Mouse (Mus musculus) liver, embryonic 11.5 days (tissue): Measurements from ENCODE around the gene Stard3nl. TPM values are rescaled to one million over a fixed set of nuclear protein-coding genes. Genes with fewer than 3 reads are reported as not detected.
"Not testable (repeated sequence)": the region's sequence is repeated elsewhere in the genome, so short reads cannot be mapped to it uniquely, and the experiment has no call there.

ENCODE experiments used
- ATAC-seq: fragments of 200-750 bp; cut with Nextera tagmentation; replicated peaks from 2 replicates; pipeline ENCODE4 v1.8.0; 2017; ENCODE audit warnings: moderate number of reproducible peaks, mild to moderate bottlenecking, moderate TSS enrichment, moderate library complexity; ENCODE audit not compliant: low FRiP score
- DNase-seq: peaks from one replicate; pipeline ENCODE4 v3.0.0-alpha.2; 2017; ENCODE audit warnings: low spot score
- H3K27ac ChIP-seq: fragments of 300-500 bp; sonication (generic); 2 replicates; pipeline ENCODE4 v1.5.1; 2014; ENCODE audit warnings: mild to moderate bottlenecking, low read depth, low read length, control low read depth
- H3K27me3 ChIP-seq: fragments of 300-500 bp; sonication (generic); replicated peaks from 2 replicates; pipeline ENCODE4 v1.6.1; 2014; ENCODE audit warnings: low read length, mixed read lengths; ENCODE audit not compliant: control insufficient read depth, insufficient read depth
- H3K36me3 ChIP-seq: fragments of 300-500 bp; sonication (generic); 2 replicates; pipeline ENCODE4 v1.6.1; 2014; ENCODE audit warnings: mild to moderate bottlenecking, low read length, moderate library complexity, mixed read lengths; ENCODE audit not compliant: control insufficient read depth, insufficient read depth
- H3K4me1 ChIP-seq: fragments of 300-500 bp; sonication (generic); replicated peaks from 2 replicates; pipeline ENCODE4 v1.6.1; 2014; ENCODE audit warnings: low read length, mixed read lengths; ENCODE audit not compliant: control insufficient read depth, insufficient read depth
- H3K4me2 ChIP-seq: fragments of 300-500 bp; sonication (generic); 2 replicates; pipeline ENCODE4 v1.6.1; 2014; ENCODE audit warnings: mild to moderate bottlenecking, control low read depth, moderate library complexity
- H3K4me3 ChIP-seq: fragments of 300-500 bp; sonication (generic); 2 replicates; pipeline ENCODE4 v1.5.1; 2014; ENCODE audit warnings: low read depth, low read length, control low read depth
- H3K9ac ChIP-seq: fragments of 300-500 bp; sonication (generic); 2 replicates; pipeline ENCODE4 v1.6.1; 2014; ENCODE audit warnings: low read depth, low read length, control low read depth
- H3K9me3 ChIP-seq: fragments of 300-500 bp; sonication (generic); 2 replicates; pipeline ENCODE4 v1.6.1; 2016; ENCODE audit warnings: low read length, inconsistent platforms, mixed read lengths; ENCODE audit not compliant: control insufficient read depth
- WGBS: fragments of 180-500 bp; shearing (Covaris S2); extraction: QIAGEN DNeasy Blood & Tissue Kit; methylation state at CpG from one replicate; pipeline ENCODE4 v1.1.7; 2014; 5-methylcytosine and 5-hydroxymethylcytosine counted together
- polyA plus RNA-seq: library from polyadenylated mRNA; unstranded; fragments of >200 nt; fragmentation: Nextera tagmentation; extraction: Ambion mirVana; gene quantifications from 2 replicates; pipeline ENCODE4 v1.2.1, GENCODE M21; 2014

Stard3nl gene
- polyA plus RNA-seq, 1 experiment from 2014 or later, result 53.7 TPM

DNA sequence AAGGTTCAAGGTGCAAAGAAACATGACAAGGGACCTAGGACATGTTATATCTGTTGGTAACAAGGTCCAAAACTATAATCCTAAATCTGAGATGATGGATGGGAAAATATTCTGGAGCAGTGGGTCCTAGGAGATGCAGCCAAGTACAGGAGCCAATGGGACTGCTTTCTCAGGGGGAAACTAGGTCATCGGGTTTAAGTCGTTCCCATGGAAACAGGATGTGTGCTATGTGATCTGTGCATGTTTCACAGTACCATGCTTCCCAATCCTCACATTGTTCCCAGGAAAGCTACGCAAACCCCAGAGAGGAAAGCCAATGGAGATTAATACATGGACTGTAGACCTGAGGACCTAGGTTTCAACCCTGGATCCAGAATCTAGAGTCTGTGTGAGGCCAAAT, 42.8 kb downstream of the Stard3nl start:
- no peak for ATAC-seq
- Histone ChIP-seq H3K4me2 (no peak overlapping the region), H3K9me3 (no peaks in the 10 kb centered on the region), H3K27ac (no peak overlapping the region), H3K27me3 (no peaks in the 10 kb centered on the region), H3K9ac (no peak overlapping the region), H3K36me3 (no peaks in the 10 kb centered on the region; the same call in 1 of the 2 replicates), H3K4me3 (no peak overlapping the region), H3K4me1 (no peaks in the 10 kb centered on the region)
- WGBS, result 81% methylated on average over 3 of the region's 3 CpGs
- DNase-seq, result no peak

DNA sequence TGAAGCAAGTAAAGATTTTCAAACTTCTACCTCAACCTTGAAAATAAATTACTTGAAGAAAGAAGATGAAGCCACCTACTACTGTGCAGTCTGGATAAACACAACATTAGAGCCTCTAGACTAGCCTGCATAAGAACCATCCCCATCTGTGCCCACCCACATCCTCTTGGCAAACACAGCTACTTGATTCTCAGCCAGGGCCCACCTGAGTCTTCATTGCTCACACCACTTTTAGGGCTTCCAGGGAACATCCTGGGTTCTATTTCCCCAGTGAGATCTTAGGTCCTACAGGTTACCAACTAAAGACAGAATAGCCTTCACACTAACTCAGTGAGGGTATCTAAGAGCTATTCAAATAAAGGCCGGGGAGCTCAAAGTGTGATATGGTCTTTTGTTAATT, 55.2 kb downstream of the Stard3nl start:
- ATAC-seq, H3K27ac ChIP-seq: not testable (repeated sequence)
- 65% methylated on average over 1 of the region's 1 CpGs for WGBS

GRCm38 (mm10) chr13:19336310-19336709, 59.3 kb downstream of the Stard3nl start:
- not testable (repeated sequence) for DNase-seq, H3K4me1 ChIP-seq, H3K27ac ChIP-seq, H3K4me3 ChIP-seq, H3K4me2 ChIP-seq, ATAC-seq, H3K9me3 ChIP-seq, H3K36me3 ChIP-seq, H3K9ac ChIP-seq, H3K27me3 ChIP-seq
- WGBS, result 79% methylated on average over 1 of the region's 1 CpGs

More for the DNA sequence above, 55.2 kb downstream of the Stard3nl start:
- not testable (repeated sequence) for H3K27me3 ChIP-seq, H3K9me3 ChIP-seq, H3K4me1 ChIP-seq, H3K4me3 ChIP-seq, H3K9ac ChIP-seq, DNase-seq, H3K4me2 ChIP-seq, H3K36me3 ChIP-seq

Other genes with a start within 250 kb of the Stard3nl start
- gene Epdr1, start 224.1 kb upstream of the Stard3nl start, polyA plus RNA-seq, result 22.5 and 25.3 TPM in 2 replicates
- gene Sfrp4, start 227.3 kb upstream of the Stard3nl start, polyA plus RNA-seq, result 1.0 and 1.2 TPM in 2 replicates